Mouse (Mus musculus) left cerebral cortex, adult 2 months (tissue): Measurements from ENCODE around the gene Slc2a2. TPM values are rescaled to one million over a fixed set of nuclear protein-coding genes. Genes with fewer than 3 reads are reported as not detected.
"Not testable (repeated sequence)": the region's sequence is repeated elsewhere in the genome, so short reads cannot be mapped to it uniquely, and the experiment has no call there.

Experiments
- DNase-seq, 2 experiments: peaks; one replicate each; pipeline ENCODE4 v3.0.0; 2021 to 2022; ENCODE audit warnings: low spot score in 2 of 2, mixed read lengths in 1 of 2; ENCODE audit errors: extremely low spot score in 1 of 2
- H3K27ac ChIP-seq: fragments of 200-600 bp; 2 replicates; pipeline ENCODE4 v1.8.1; 2022
- H3K4me3 ChIP-seq: fragments of 200-600 bp; 2 replicates; pipeline ENCODE4 v1.8.1; 2022
- CTCF ChIP-seq: fragments of 200-600 bp; IDR thresholded peaks from 2 replicates; pipeline ENCODE4 v1.8.1; 2022; ENCODE audit warnings: antibody characterized with exemption, mild to moderate bottlenecking, moderate library complexity
- intact Hi-C: fragments of 180-260 bp; cut with DNase I; formaldehyde crosslinking; loops from one replicate; pipeline ENCODE4 v1.15.1; 2025
- total RNA-seq, 2 experiments: library from RNA; stranded (reverse); gene quantifications; 2 replicates each; pipeline ENCODE4 v1.2.3; 2021

Gene Slc2a2
- total RNA-seq, 2 experiments from 2014 or later, result not detected

- H3K4me3 ChIP-seq, result no peak overlapping the region
- TF ChIP-seq CTCF, result no peak
- H3K27ac ChIP-seq, result no peak overlapping the region
- intact Hi-C loops, result no loop called here
- DNase-seq, result no peak
These were observed 39.3 kb downstream of the Slc2a2 start for GRCm38 (mm10) chr3:28736981-28737380.

GRCm38 (mm10) chr3:28740353-28740752 lies 42.6 kb downstream of the Slc2a2 start:
- intact Hi-C loops, result loop anchor here (5.0 to 10.0 kb wide), 2 partner anchors 73 to 186 kb away; no protein-coding TSS in a partner anchor
- no peak for TF ChIP-seq CTCF
- DNase-seq, result no peak
- H3K4me3 ChIP-seq, result no peak overlapping the region
- no peak overlapping the region for H3K27ac ChIP-seq

GRCm38 (mm10) chr3:28743251-28743650 lies 45.5 kb downstream of the Slc2a2 start:
- no peak for DNase-seq
- intact Hi-C loops, result loop anchor here (5.0 to 10.0 kb wide), 2 partner anchors 76 to 188 kb away; no protein-coding TSS in a partner anchor
- no peak for TF ChIP-seq CTCF
- no peak overlapping the region for H3K4me3 ChIP-seq
- H3K27ac ChIP-seq, result no peak overlapping the region

- Histone ChIP-seq H3K27ac (no peak overlapping the region), H3K4me3 (no peak overlapping the region)
- TF ChIP-seq CTCF, result peak; percentile 100
- DNase-seq, result peak; percentile 75 to 76
- intact Hi-C loops, result loop anchor here (2.0 to 10.0 kb wide), 4 partner anchors 191 to 764 kb away; partner anchors contain the start of gene Tnik
These were observed 48.3 kb downstream of the Slc2a2 start for GRCm38 (mm10) chr3:28745835-28746483.

- DNase-seq, result no peak
- intact Hi-C loops, result loop anchor here (5.0 to 10.0 kb wide), 3 partner anchors 193 to 766 kb away; partner anchors contain the start of gene Tnik
- no peak overlapping the region for H3K27ac ChIP-seq
- TF ChIP-seq CTCF, result no peak
- no peak overlapping the region for H3K4me3 ChIP-seq
These were observed 50.4 kb downstream of the Slc2a2 start for GRCm38 (mm10) chr3:28748151-28748550.

- intact Hi-C loops, result loop anchor here (5.0 to 10.0 kb wide), 3 partner anchors 194 to 767 kb away; partner anchors contain the start of gene Tnik
- H3K27ac ChIP-seq, result no peak overlapping the region
- H3K4me3 ChIP-seq, result no peak overlapping the region
- TF ChIP-seq CTCF, result no peak
- no peak for DNase-seq
These were observed 51.3 kb downstream of the Slc2a2 start for GRCm38 (mm10) chr3:28748956-28749355.

GRCm38 (mm10) chr3:28755477-28755876 lies 57.8 kb downstream of the Slc2a2 start:
- intact Hi-C loops, result no loop called here
- no peak for TF ChIP-seq CTCF
- no peak overlapping the region for H3K27ac ChIP-seq
- H3K4me3 ChIP-seq, result no peak overlapping the region
- DNase-seq, result no peak

- Histone ChIP-seq H3K27ac (no peak overlapping the region), H3K4me3 (no peak overlapping the region)
- intact Hi-C loops, result no loop called here
- DNase-seq, result no peak
- TF ChIP-seq CTCF, result no peak
These were observed 63.6 kb downstream of the Slc2a2 start for GRCm38 (mm10) chr3:28761225-28761789.

- TF ChIP-seq CTCF, result no peak
- DNase-seq, result no peak
- intact Hi-C loops, result no loop called here
- Histone ChIP-seq H3K27ac (no peak overlapping the region), H3K4me3 (no peak overlapping the region)
These were observed 69.2 kb downstream of the Slc2a2 start for GRCm38 (mm10) chr3:28766935-28767334.

- DNase-seq, result no peak
- Histone ChIP-seq H3K4me3 (no peak overlapping the region), H3K27ac (no peak overlapping the region)
- intact Hi-C loops, result no loop called here
- no peak for TF ChIP-seq CTCF
These were observed 70.5 kb downstream of the Slc2a2 start for GRCm38 (mm10) chr3:28768222-28768621.

- DNase-seq, intact Hi-C loops, H3K4me3 ChIP-seq, H3K27ac ChIP-seq: not testable (repeated sequence)
- peak; percentile 1; the same call in 1 of the 2 replicates for TF ChIP-seq CTCF
These were observed 75.2 kb downstream of the Slc2a2 start for GRCm38 (mm10) chr3:28772919-28773318.

GRCm38 (mm10) chr3:28775361-28775760 lies 77.7 kb downstream of the Slc2a2 start:
- TF ChIP-seq CTCF, result no peak
- Histone ChIP-seq H3K27ac (no peak overlapping the region), H3K4me3 (no peak overlapping the region)
- no peak for DNase-seq
- intact Hi-C loops, result no loop called here
